Mouse (Mus musculus) retina, postnatal 1 day (tissue): Measurements from ENCODE around the gene Prickle4.
"Not testable (repeated sequence)": the region's sequence is repeated elsewhere in the genome, so short reads cannot be mapped to it uniquely, and the experiment has no call there.

Source experiments
- DNase-seq: peaks from one replicate; pipeline ENCODE4 v3.0.0-alpha.2; 2012

Prickle4 gene

GRCm38 (mm10) chr17:47663009-47663713, 31.4 kb downstream of the Prickle4 start:
- peak; percentile 81 for DNase-seq

GRCm38 (mm10) chr17:47658741-47659243, 35.7 kb downstream of the Prickle4 start:
- DNase-seq, result no peak

GRCm38 (mm10) chr17:47657901-47658300, 36.6 kb downstream of the Prickle4 start:
- no peak for DNase-seq

- no peak for DNase-seq
Measured at GRCm38 (mm10) chr17:47655697-47656096, 38.8 kb downstream of the Prickle4 start.

- DNase-seq, result not testable (repeated sequence)
Measured at GRCm38 (mm10) chr17:47654346-47654745, 40.2 kb downstream of the Prickle4 start.

- no peak for DNase-seq
Measured at GRCm38 (mm10) chr17:47651953-47652352, 42.6 kb downstream of the Prickle4 start.

GRCm38 (mm10) chr17:47648966-47649365, 45.6 kb downstream of the Prickle4 start:
- no peak for DNase-seq

- peak; percentile 78 for DNase-seq
Measured at GRCm38 (mm10) chr17:47646683-47647082, 47.9 kb downstream of the Prickle4 start.

GRCm38 (mm10) chr17:47642992-47643391, 51.5 kb downstream of the Prickle4 start:
- no peak for DNase-seq
